Comparison of ENCODE assay signal across 9 mouse cellular contexts in the genomic region with DNA sequence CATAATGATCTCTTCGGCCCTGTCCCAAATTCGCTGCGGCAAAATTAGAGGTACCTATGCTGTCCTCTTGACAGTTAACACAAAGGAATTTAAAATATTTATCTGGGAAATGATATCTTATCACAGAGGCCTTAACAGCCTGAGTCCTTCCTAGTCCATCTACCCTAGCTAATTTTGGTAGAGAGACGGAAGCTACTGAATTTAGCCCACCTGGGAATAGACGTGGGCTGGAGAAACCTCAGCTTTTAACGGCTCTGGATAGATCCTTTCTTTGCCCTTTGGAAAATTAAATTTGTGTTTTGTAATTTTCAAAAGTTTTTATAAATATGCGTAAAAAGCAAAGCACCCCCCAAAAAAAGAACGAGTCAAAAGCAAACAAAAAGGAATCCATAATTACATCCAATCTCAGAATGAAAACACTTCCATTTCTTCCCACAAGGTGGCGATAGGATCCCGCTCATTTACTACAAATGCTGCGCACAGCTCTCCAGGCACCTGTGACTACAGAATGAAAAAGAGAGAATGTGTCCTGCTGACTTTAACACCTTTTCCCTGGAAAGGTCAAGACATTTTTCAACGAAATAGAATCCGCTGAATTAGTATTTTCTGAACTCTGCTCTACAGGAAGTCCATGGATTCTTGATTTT. TPM values are rescaled to one million over a fixed set of nuclear protein-coding genes. Genes with fewer than 3 reads are reported as not detected.
DNase-seq lines count a peak whose midpoint lies in the region; ATAC-seq and TF ChIP-seq lines count a peak whose summit lies in the region.
"Had no signal": no experiment of that assay in that cellular context is flagged by ENCODE, and none has a peak within 500 bp of the region (broad histone marks: within the 10 kb centered on the region; RNA-seq: fewer than 3 reads in every experiment).

No protein-coding gene starts in this region.

- peak; percentile 92 for TF ChIP-seq CTCF in gastrocnemius, adult 2 months (IDR thresholded peaks at IDR 0.05)
- TF ChIP-seq CTCF in MEL (IDR thresholded peaks at IDR 0.05 in 2 of 3, conservative IDR thresholded peaks at IDR 0.05 in 1 of 3; ENCODE audit: control insufficient read depth in 1 of 3, insufficient read depth in 1 of 3, low read depth in 2 of 3, low read length in 3 of 3, poor library complexity in 1 of 3, severe bottlenecking in 1 of 3), result peak; percentile 62 to 90 (median 66)
- TF ChIP-seq CTCF in cerebellum, adult 2 months (IDR thresholded peaks at IDR 0.05; ENCODE audit: borderline replicate concordance, insufficient read depth, low read depth, low read length), result peak; percentile 76
- TF ChIP-seq CTCF in forebrain, postnatal 0 days (IDR thresholded peaks at IDR 0.05; ENCODE audit: low read depth), result peak; percentile 91

- TF ChIP-seq RAD21 in MEL (IDR thresholded peaks at IDR 0.05; ENCODE audit: low read depth, low read length), result peak; percentile 95

- no peak for TF ChIP-seq POLR2A in MEL (IDR thresholded peaks at IDR 0.05; ENCODE audit: control insufficient read depth in 1 of 2, insufficient read depth in 1 of 2, low read depth in 1 of 2, low read length in 2 of 2, poor library complexity in 1 of 2)
- no peak for TF ChIP-seq POLR2A in cerebellum, adult 2 months (IDR thresholded peaks at IDR 0.05; ENCODE audit: borderline replicate concordance, insufficient read depth, low read length)

- H3K27me3 ChIP-seq in MEL (ENCODE audit: control insufficient read depth in 1 of 2, insufficient read depth in 2 of 2, low read length in 2 of 2), result no peaks in the 10 kb centered on the region
- no peaks in the 10 kb centered on the region for H3K27me3 ChIP-seq in cerebellum, adult 2 months (ENCODE audit: control insufficient read depth, insufficient read depth, low read length)
- H3K27me3 ChIP-seq in forebrain, postnatal 0 days (ENCODE audit: insufficient read depth, low read length), result no peaks in the 10 kb centered on the region
- H3K27me3 ChIP-seq: liver, embryonic 15.5 days had no signal

- H3K79me2 ChIP-seq in MEL (ENCODE audit: control insufficient read depth, insufficient read depth, low read length, poor library complexity), result no peaks in the 10 kb centered on the region

- H3K27ac ChIP-seq in gastrocnemius, adult 2 months, result no peak overlapping the region
- no peak overlapping the region for H3K27ac ChIP-seq in MEL (ENCODE audit: control insufficient read depth, low read depth, low read length)
- H3K27ac ChIP-seq in cerebellum, adult 2 months (ENCODE audit: insufficient read depth, low read length), result no peak overlapping the region
- H3K27ac ChIP-seq in forebrain, postnatal 0 days (ENCODE audit: low read depth, low read length), result no peak overlapping the region
- H3K27ac ChIP-seq: liver, embryonic 15.5 days had no signal

- no peaks in the 10 kb centered on the region for H3K36me3 ChIP-seq in MEL (ENCODE audit: control insufficient read depth in 1 of 2, insufficient read depth in 2 of 2, low read length in 2 of 2)
- no peaks in the 10 kb centered on the region for H3K36me3 ChIP-seq in forebrain, postnatal 0 days (ENCODE audit: insufficient read depth)
- H3K36me3 ChIP-seq: liver, embryonic 15.5 days had no signal

- no peak for TF ChIP-seq EP300 in MEL (IDR thresholded peaks at IDR 0.05; ENCODE audit: low read depth in 1 of 2, low read length in 2 of 2)

- WGBS in cerebellum, adult 2 months, result 40% methylated on average over 13 of the region's 13 CpGs
- WGBS in forebrain, postnatal 0 days, result 42% methylated on average over 13 of the region's 13 CpGs

- H3K4me3 ChIP-seq in gastrocnemius, adult 2 months, result no peak overlapping the region
- no peak overlapping the region for H3K4me3 ChIP-seq in MEL (ENCODE audit: control insufficient read depth in 1 of 2, insufficient read depth in 1 of 2, low read depth in 2 of 2, low read length in 2 of 2)
- H3K4me3 ChIP-seq in cerebellum, adult 2 months (replicated peaks; ENCODE audit: insufficient read depth, low read depth, low read length), result no peak overlapping the region
- H3K4me3 ChIP-seq in forebrain, postnatal 0 days (ENCODE audit: low read depth, low read length), result no peak overlapping the region
- H3K4me3 ChIP-seq: liver, embryonic 15.5 days had no signal

- peak; percentile 41 for DNase-seq in gastrocnemius, adult 2 months
- no peak for DNase-seq in gastrocnemius, adult 8-10 months (ENCODE audit: low spot score in 2 of 2)
- DNase-seq in MEL (ENCODE audit: low read depth, low spot score), result peak; percentile 65
- DNase-seq in cerebellum, adult 2 months, result peak; percentile 50 to 58
- DNase-seq in forebrain, postnatal 0 days, result peak; percentile 88
- peak; percentile 43 to 59 for DNase-seq in kidney, postnatal 4 days
- peak; percentile 71 for DNase-seq in lung, postnatal 14 days
- peak; percentile 51 for DNase-seq in right cerebral cortex, adult 18-20 months

- no peaks in the 10 kb centered on the region for H3K4me1 ChIP-seq in MEL (ENCODE audit: control insufficient read depth in 1 of 2, insufficient read depth in 2 of 2, low read length in 2 of 2)
- no peaks in the 10 kb centered on the region for H3K4me1 ChIP-seq in cerebellum, adult 2 months (ENCODE audit: control insufficient read depth, insufficient read depth, low read length)
- H3K4me1 ChIP-seq in forebrain, postnatal 0 days (ENCODE audit: insufficient read depth), result no peaks in the 10 kb centered on the region
- H3K4me1 ChIP-seq: liver, embryonic 15.5 days had no signal

- H3K9me3 ChIP-seq in MEL (replicated peaks; ENCODE audit: insufficient read depth, low read length), result no peaks in the 10 kb centered on the region
- H3K9me3 ChIP-seq in forebrain, postnatal 0 days (ENCODE audit: low read length), result no peaks in the 10 kb centered on the region
- H3K9me3 ChIP-seq: liver, embryonic 15.5 days had no signal

- intact Hi-C loops in gastrocnemius, adult 2 months (cut with DNase I), result loop anchor here (1.0 to 5.0 kb wide), 4 partner anchors 62 to 394 kb away; no protein-coding TSS in a partner anchor

- H3K4me2 ChIP-seq in forebrain, postnatal 0 days (ENCODE audit: low read depth), result no peak overlapping the region
- H3K4me2 ChIP-seq: liver, embryonic 15.5 days had no signal

- no peak overlapping the region for H3K9ac ChIP-seq in MEL (ENCODE audit: control insufficient read depth, low read depth, low read length, poor library complexity, severe bottlenecking)
- no peak overlapping the region for H3K9ac ChIP-seq in forebrain, postnatal 0 days
- H3K9ac ChIP-seq: liver, embryonic 15.5 days had no signal

- peak; percentile 69 for ATAC-seq in forebrain, postnatal 0 days

TF ChIP-seq in MEL, 35 proteins besides CTCF, POLR2A, EP300 and RAD21:
- TF ChIP-seq SIN3A (IDR thresholded peaks at IDR 0.05; ENCODE audit: low read length), result no peak
- no peak for TF ChIP-seq TCF12 (IDR thresholded peaks at IDR 0.05; ENCODE audit: low read depth, low read length)
- TF ChIP-seq SMC3 (IDR thresholded peaks at IDR 0.05; ENCODE audit: low read depth, low read length), result peak; percentile 97
- peak; percentile 94 for TF ChIP-seq ZC3H11A (IDR thresholded peaks at IDR 0.05; ENCODE audit: low read depth, low read length)
- TF ChIP-seq USF2 (IDR thresholded peaks at IDR 0.05; ENCODE audit: borderline replicate concordance in 1 of 2, insufficient read depth in 1 of 2, low read depth in 1 of 2, low read length in 2 of 2), result no peak
- no peak for TF ChIP-seq MXI1 (IDR thresholded peaks at IDR 0.05; ENCODE audit: low read depth, low read length)
- TF ChIP-seq BHLHE40 (IDR thresholded peaks at IDR 0.05; ENCODE audit: borderline replicate concordance, low read depth, low read length), result no peak

RNA-seq across cellular contexts. Expression of gene Fam124b, which starts 37.4 kb away (rescaled TPM):
- total RNA-seq in gastrocnemius, adult 2 months (2021), result 1 to 10 TPM in 1 of 2 experiments, under 1 TPM in 1; 0.66 to 1.7 TPM
- total RNA-seq in gastrocnemius, adult 8-10 months (2022), result under 1 TPM; 0.20 to 0.44 (median 0.26) TPM
- total RNA-seq in MEL (2012; rRNA removed), result not detected in 2 replicates
- not detected for polyA plus RNA-seq in MEL (2012; ENCODE audit: insufficient read depth in 1 of 2, insufficient read length in 2 of 2, low read depth in 1 of 2, low replicate concordance in 2 of 2, missing spikeins in 1 of 2)
- 0.05 and 0.06 TPM in 2 replicates for polyA plus RNA-seq in cerebellum, adult 2 months (2012; rRNA removed)
- 0.24 and 0.77 TPM in 2 replicates for total RNA-seq in forebrain, postnatal 0 days (2014; rRNA removed)
- polyA plus RNA-seq in forebrain, postnatal 0 days (2015; fragmentation: Nextera tagmentation; extraction: Ambion mirVana), result 0.14 and 0.31 TPM in 2 replicates
- polyA plus RNA-seq: liver, embryonic 15.5 days had no signal

Comparison
In these comparisons a context has a peak if more than half of its experiments do, and no peak if none do; other contexts are left out.
1. DNase-seq: peak in gastrocnemius, adult 2 months (single experiment), MEL (single experiment), cerebellum, adult 2 months (2 of 2), forebrain, postnatal 0 days (single experiment), kidney, postnatal 4 days (2 of 2), lung, postnatal 14 days (single experiment) and right cerebral cortex, adult 18-20 months (single experiment); none in gastrocnemius, adult 8-10 months (0 of 2).
2. Peak in every context shown above with its lines, with median percentiles within 50 percentile points of each other: CTCF ChIP-seq.